Mouse (Mus musculus): ENCODE results near the gene Dbx2. TPM values are rescaled to one million over a fixed set of nuclear protein-coding genes. Genes with fewer than 3 reads are reported as not detected.

Dbx2 gene
- total and polyA plus RNA-seq, 2 experiments = not detected

GRCm38 (mm10) chr15:95661718-95662117 is 6.0 kb upstream of the Dbx2 start:
- WGBS = 58% methylated on average over 2 of the region's 2 CpGs

GRCm38 (mm10) chr15:95660368-95660767 is 4.6 kb upstream of the Dbx2 start:
- H3K79me2 ChIP-seq (ENCODE audit: control insufficient read depth, insufficient read depth, low read length) = no peaks in the 10 kb centered on the region
- no peak for DNase-seq (ENCODE audit: extremely low read depth, low read depth, low spot score)

More at GRCm38 (mm10) chr15:95661718-95662117, 6.0 kb upstream of the Dbx2 start:
- TF ChIP-seq POLR2A (IDR thresholded peaks at IDR 0.05; ENCODE audit: extremely low read depth, insufficient read depth, low read length) = no peak
- no peak for TF ChIP-seq CTCF (IDR thresholded peaks at IDR 0.05; ENCODE audit: low read depth, low read length)
- Histone ChIP-seq H3K27ac (replicated peaks; ENCODE audit: insufficient read depth, low read depth, low read length) (no peak overlapping the region), H3K36me3 (ENCODE audit: control insufficient read depth, insufficient read depth, low read length) (no peaks in the 10 kb centered on the region), H3K4me3 (ENCODE audit: insufficient read depth, low read depth, low read length) (no peak overlapping the region), H3K4me1 (ENCODE audit: control insufficient read depth, insufficient read depth, low read length) (no peaks in the 10 kb centered on the region), H3K27me3 (ENCODE audit: control insufficient read depth, insufficient read depth, low read length) (peaks cover 2% of the 10 kb centered on the region; the same call in 1 of the 2 replicates), H3K79me2 (ENCODE audit: control insufficient read depth, insufficient read depth, low read length) (no peaks in the 10 kb centered on the region), H3K9ac (ENCODE audit: low read depth, low read length) (no peak overlapping the region)
- DNase-seq (ENCODE audit: extremely low read depth, low read depth, low spot score) = no peak

GRCm38 (mm10) chr15:95654211-95654897 is 1.4 kb downstream of the Dbx2 start:
- Histone ChIP-seq H3K36me3 (ENCODE audit: control insufficient read depth, insufficient read depth, low read length) (no peaks in the 10 kb centered on the region), H3K27ac (replicated peaks; ENCODE audit: insufficient read depth, low read depth, low read length) (no peak overlapping the region), H3K79me2 (ENCODE audit: control insufficient read depth, insufficient read depth, low read length) (no peaks in the 10 kb centered on the region), H3K4me3 (ENCODE audit: insufficient read depth, low read depth, low read length) (no peak overlapping the region), H3K27me3 (ENCODE audit: control insufficient read depth, insufficient read depth, low read length) (peaks cover 13% of the 10 kb centered on the region), H3K4me1 (ENCODE audit: control insufficient read depth, insufficient read depth, low read length) (no peaks in the 10 kb centered on the region), H3K9ac (ENCODE audit: low read depth, low read length) (no peak overlapping the region)
- DNase-seq (ENCODE audit: extremely low read depth, low read depth, low spot score) = no peak
- WGBS = 3% methylated on average over 49 of the region's 49 CpGs
- TF ChIP-seq POLR2A (IDR thresholded peaks at IDR 0.05; ENCODE audit: extremely low read depth, insufficient read depth, low read length) (no peak), CTCF (IDR thresholded peaks at IDR 0.05; ENCODE audit: low read depth, low read length) (no peak)

More at GRCm38 (mm10) chr15:95660368-95660767, 4.6 kb upstream of the Dbx2 start:
- no peak for TF ChIP-seq CTCF (IDR thresholded peaks at IDR 0.05; ENCODE audit: low read depth, low read length)
- no peak for TF ChIP-seq POLR2A (IDR thresholded peaks at IDR 0.05; ENCODE audit: extremely low read depth, insufficient read depth, low read length)
- Histone ChIP-seq H3K27ac (replicated peaks; ENCODE audit: insufficient read depth, low read depth, low read length) (no peak overlapping the region), H3K4me3 (ENCODE audit: insufficient read depth, low read depth, low read length) (no peak overlapping the region), H3K36me3 (ENCODE audit: control insufficient read depth, insufficient read depth, low read length) (no peaks in the 10 kb centered on the region), H3K9ac (ENCODE audit: low read depth, low read length) (no peak overlapping the region), H3K4me1 (ENCODE audit: control insufficient read depth, insufficient read depth, low read length) (no peaks in the 10 kb centered on the region), H3K27me3 (ENCODE audit: control insufficient read depth, insufficient read depth, low read length) (peaks cover 2% of the 10 kb centered on the region; the same call in 1 of the 2 replicates)
- WGBS = 69% methylated on average over 5 of the region's 5 CpGs

- Histone ChIP-seq H3K9ac (ENCODE audit: low read depth, low read length) (no peak overlapping the region), H3K36me3 (ENCODE audit: control insufficient read depth, insufficient read depth, low read length) (no peaks in the 10 kb centered on the region), H3K27ac (replicated peaks; ENCODE audit: insufficient read depth, low read depth, low read length) (no peak overlapping the region), H3K4me1 (ENCODE audit: control insufficient read depth, insufficient read depth, low read length) (no peaks in the 10 kb centered on the region), H3K27me3 (ENCODE audit: control insufficient read depth, insufficient read depth, low read length) (peaks cover 13% of the 10 kb centered on the region), H3K4me3 (ENCODE audit: insufficient read depth, low read depth, low read length) (no peak overlapping the region), H3K79me2 (ENCODE audit: control insufficient read depth, insufficient read depth, low read length) (no peaks in the 10 kb centered on the region)
- no peak for DNase-seq (ENCODE audit: extremely low read depth, low read depth, low spot score)
- WGBS = 5% methylated on average over 6 of the region's 6 CpGs
- TF ChIP-seq CTCF (IDR thresholded peaks at IDR 0.05; ENCODE audit: low read depth, low read length) (no peak), POLR2A (IDR thresholded peaks at IDR 0.05; ENCODE audit: extremely low read depth, insufficient read depth, low read length) (no peak)
These were observed 1.9 kb downstream of the Dbx2 start for GRCm38 (mm10) chr15:95653812-95654210.

GRCm38 (mm10) chr15:95652898-95653707 is 2.7 kb downstream of the Dbx2 start:
- no peak overlapping the region for H3K9ac ChIP-seq (ENCODE audit: low read depth, low read length)
- TF ChIP-seq POLR2A (IDR thresholded peaks at IDR 0.05; ENCODE audit: extremely low read depth, insufficient read depth, low read length) = no peak
- no peak for TF ChIP-seq CTCF (IDR thresholded peaks at IDR 0.05; ENCODE audit: low read depth, low read length)
- no peaks in the 10 kb centered on the region for H3K79me2 ChIP-seq (ENCODE audit: control insufficient read depth, insufficient read depth, low read length)
- H3K27me3 ChIP-seq (ENCODE audit: control insufficient read depth, insufficient read depth, low read length) = peaks cover 11% of the 10 kb centered on the region
- no peak for DNase-seq (ENCODE audit: extremely low read depth, low read depth, low spot score)
- H3K36me3 ChIP-seq (ENCODE audit: control insufficient read depth, insufficient read depth, low read length) = no peaks in the 10 kb centered on the region
- H3K27ac ChIP-seq (replicated peaks; ENCODE audit: insufficient read depth, low read depth, low read length) = no peak overlapping the region
- H3K4me3 ChIP-seq (ENCODE audit: insufficient read depth, low read depth, low read length) = no peak overlapping the region
- H3K4me1 ChIP-seq (ENCODE audit: control insufficient read depth, insufficient read depth, low read length) = no peaks in the 10 kb centered on the region
- WGBS = 5% methylated on average over 23 of the region's 23 CpGs

Measured in liver, adult 2 months (tissue).